Mouse (Mus musculus): ENCODE results near the gene Top2a. TPM values are rescaled to one million over a fixed set of nuclear protein-coding genes. Genes with fewer than 3 reads are reported as not detected.

Gene Top2a
- polyA plus RNA-seq, 1 experiment from 2014 or later = 305 TPM

DNA sequence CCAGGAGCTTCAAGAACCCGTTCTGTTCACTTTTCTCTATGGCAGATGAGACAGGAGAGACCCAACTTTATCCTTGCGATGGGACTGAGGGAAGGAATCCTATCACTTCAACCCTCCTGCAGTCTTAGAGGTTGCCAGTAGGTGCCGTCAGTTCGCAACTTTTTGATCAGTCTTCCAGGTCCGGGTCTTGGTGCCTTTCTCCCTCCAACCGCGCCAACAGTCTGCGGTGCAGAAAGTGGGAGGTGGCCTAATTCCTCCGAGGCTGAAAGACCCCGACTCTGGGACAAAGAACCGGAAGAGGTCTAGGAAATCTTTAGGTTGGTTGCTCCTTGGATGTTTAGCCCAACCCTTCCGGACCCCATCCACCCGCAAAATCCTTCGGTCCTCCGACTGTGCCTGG, 15.8 kb upstream of the Top2a start:
- Histone ChIP-seq H3K27ac (replicated peaks) (peak overlapping the region; percentile 86), H3K4me1 (peaks cover 25% of the 10 kb centered on the region), H3K27me3 (0 out of 2 replicates have a peak, but pooled peaks cover 7% of the 10 kb centered on the region), H3K9ac (replicated peaks) (peak overlapping the region; percentile 80), H3K4me2 (replicated peaks) (peak overlapping the region; percentile 94), H3K9me3 (no peaks in the 10 kb centered on the region), H3K4me3 (peak overlapping the region; percentile 51), H3K36me3 (no peaks in the 10 kb centered on the region)
- under 1% methylated on average over 15 of the region's 15 CpGs for WGBS
- peak; percentile 81 for ATAC-seq (ENCODE audit: low FRiP score, low read depth)

DNA sequence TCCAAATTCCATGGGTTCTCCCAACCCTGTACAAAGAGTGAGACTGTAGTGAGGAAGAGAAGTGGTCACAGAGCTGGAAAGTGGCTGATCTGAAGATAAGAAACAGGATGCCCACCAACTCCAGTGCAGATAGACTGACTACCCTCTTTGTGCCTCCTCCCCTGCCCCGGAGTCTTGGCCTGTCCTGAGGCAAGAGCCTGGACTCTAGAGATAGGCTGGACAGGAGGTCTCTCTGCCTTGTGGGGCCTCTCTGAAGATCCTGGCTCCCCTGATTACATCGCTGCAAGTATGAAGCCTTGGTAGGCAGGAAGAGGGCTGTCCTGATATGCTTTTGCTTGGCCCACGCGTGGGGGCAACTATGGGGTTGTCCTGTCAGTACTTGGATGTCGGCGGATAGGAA, 12.3 kb upstream of the Top2a start:
- H3K36me3 ChIP-seq = no peaks in the 10 kb centered on the region
- H3K27ac ChIP-seq (replicated peaks) = no peak overlapping the region
- H3K9ac ChIP-seq (replicated peaks) = no peak overlapping the region
- no peak overlapping the region for H3K4me2 ChIP-seq (replicated peaks)
- H3K4me1 ChIP-seq = peaks cover 5% of the 10 kb centered on the region; the same call in 1 of the 2 replicates
- H3K27me3 ChIP-seq = peaks cover 5% of the 10 kb centered on the region; the same call in 1 of the 2 replicates
- ATAC-seq (ENCODE audit: low FRiP score, low read depth) = no peak
- WGBS = 74% methylated on average over 6 of the region's 6 CpGs
- no peaks in the 10 kb centered on the region for H3K9me3 ChIP-seq
- H3K4me3 ChIP-seq = no peak overlapping the region

DNA sequence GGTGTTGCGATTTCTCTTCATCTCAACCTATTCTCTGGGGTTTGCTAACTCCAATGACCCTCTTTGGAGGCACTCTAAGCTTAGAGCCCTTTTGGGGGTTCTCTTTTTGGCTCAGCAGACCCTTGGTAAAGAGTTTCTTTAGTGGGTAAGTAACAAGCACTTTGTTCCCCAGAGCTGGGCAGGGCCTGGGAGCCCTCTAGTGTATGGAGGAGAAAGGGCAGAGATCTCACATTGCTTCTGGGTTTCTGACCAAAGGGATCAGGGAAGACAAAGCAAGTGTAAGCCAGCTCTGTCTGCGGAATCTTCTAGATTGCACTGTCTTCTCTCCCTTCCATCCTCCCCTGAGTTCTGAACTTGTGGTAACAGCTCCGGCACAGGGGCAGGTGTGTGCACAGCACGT, 11.4 kb upstream of the Top2a start:
- Histone ChIP-seq H3K9ac (replicated peaks) (no peak overlapping the region), H3K27ac (replicated peaks) (no peak overlapping the region), H3K4me2 (replicated peaks) (no peak overlapping the region), H3K27me3 (peaks cover 5% of the 10 kb centered on the region; the same call in 1 of the 2 replicates), H3K36me3 (no peaks in the 10 kb centered on the region), H3K4me3 (no peak overlapping the region), H3K9me3 (no peaks in the 10 kb centered on the region), H3K4me1 (peaks cover under 1% of the 10 kb centered on the region; the same call in 1 of the 2 replicates)
- WGBS = 76% methylated on average over 4 of the region's 4 CpGs
- ATAC-seq (ENCODE audit: low FRiP score, low read depth) = no peak

DNA sequence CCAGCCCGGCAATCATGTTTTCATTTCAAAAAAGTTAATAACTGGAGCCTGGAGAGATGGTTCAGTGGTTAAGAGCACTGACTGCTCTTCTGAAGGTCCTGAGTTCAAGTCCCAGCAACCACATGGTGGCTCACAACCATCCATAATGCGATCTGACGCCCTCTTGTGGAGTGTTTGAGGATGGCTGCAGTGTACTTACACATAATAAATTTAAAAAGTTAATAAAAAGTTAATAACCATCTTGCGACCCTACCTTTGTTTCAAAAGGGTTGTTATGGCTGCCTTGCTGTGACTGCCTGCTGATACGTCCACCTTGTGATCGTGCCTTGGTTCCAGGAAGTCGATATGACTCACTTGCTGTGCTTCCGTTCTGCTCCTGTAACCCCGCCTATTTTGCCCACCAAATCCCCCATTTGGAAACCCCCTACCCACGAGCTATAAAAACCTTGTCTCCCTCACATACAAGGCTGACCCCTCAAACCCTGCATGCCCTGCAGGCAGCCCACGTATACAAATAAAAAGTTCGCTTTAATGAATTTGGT, 3.0 kb upstream of the Top2a start:
- 89% methylated on average over 12 of the region's 12 CpGs for WGBS
- Histone ChIP-seq H3K27me3 (0 out of 2 replicates have a peak, but pooled peaks cover 4% of the 10 kb centered on the region), H3K36me3 (peaks cover 5% of the 10 kb centered on the region), H3K27ac (replicated peaks) (no peak overlapping the region), H3K4me3 (no peak overlapping the region), H3K9me3 (no peaks in the 10 kb centered on the region), H3K4me2 (replicated peaks) (no peak overlapping the region), H3K9ac (replicated peaks) (no peak overlapping the region), H3K4me1 (peaks cover 18% of the 10 kb centered on the region)
- ATAC-seq (ENCODE audit: low FRiP score, low read depth) = no peak

DNA sequence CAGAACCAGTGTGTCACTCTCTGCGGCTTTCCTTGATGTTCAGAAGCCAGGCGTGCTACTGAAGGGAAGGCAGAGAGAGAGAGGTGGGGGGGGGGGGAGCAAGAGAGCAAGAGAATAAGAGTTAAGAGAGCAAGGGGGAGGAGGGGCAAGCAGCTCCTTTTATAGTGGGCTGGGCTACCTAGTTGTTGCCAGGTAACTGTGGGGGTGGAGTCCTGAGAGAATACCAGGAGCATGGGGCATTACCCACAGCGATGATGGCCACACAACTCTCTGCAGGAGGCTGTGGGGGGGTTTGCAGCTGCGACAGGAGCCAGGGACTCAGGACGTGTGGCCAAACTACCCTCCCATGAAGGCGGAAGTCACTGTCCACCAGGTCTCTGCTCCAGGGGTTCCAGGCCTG, 1.9 kb upstream of the Top2a start:
- H3K36me3 ChIP-seq = peaks cover 16% of the 10 kb centered on the region
- H3K4me3 ChIP-seq = no peak overlapping the region
- WGBS = 89% methylated on average over 6 of the region's 6 CpGs
- no peak overlapping the region for H3K4me2 ChIP-seq (replicated peaks)
- no peak overlapping the region for H3K27ac ChIP-seq (replicated peaks)
- no peak for ATAC-seq (ENCODE audit: low FRiP score, low read depth)
- no peaks in the 10 kb centered on the region for H3K9me3 ChIP-seq
- no peak overlapping the region for H3K9ac ChIP-seq (replicated peaks)
- 0 out of 2 replicates have a peak, but pooled peaks cover 4% of the 10 kb centered on the region for H3K27me3 ChIP-seq
- peaks cover 27% of the 10 kb centered on the region for H3K4me1 ChIP-seq

DNA sequence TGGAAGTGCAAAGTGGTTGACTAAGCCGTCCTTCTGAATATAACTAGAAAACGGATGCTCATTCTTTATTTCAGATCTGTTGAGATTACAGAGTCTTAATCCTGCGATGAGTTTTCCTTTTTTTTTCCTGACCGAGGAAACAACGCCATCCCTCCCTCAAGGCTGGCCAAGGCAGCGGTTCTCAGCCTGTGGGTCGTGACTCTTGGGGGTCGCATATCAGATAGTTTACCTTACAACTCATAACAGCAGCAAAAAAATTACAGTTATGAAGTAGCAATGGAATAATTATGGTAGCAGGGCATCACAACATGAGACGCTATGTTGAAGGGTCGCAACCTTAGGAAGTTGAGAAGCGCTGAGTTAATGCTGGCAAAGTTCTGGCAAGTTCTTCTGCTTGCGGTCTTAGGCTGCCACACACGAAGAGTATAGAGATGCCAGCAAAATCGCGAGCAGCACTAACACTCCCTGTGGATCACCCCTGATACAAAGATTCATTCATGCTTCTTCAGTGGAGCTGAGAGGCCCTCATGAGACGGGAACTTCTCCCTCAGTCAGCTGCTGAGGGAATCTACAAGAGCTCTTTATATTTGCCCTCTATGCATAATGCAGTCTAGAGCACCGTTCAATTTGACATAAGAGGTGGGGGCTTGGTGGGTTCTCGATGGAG, 612 bp upstream of the Top2a start:
- H3K36me3 ChIP-seq = peaks cover 26% of the 10 kb centered on the region
- H3K9me3 ChIP-seq = no peaks in the 10 kb centered on the region
- no peak overlapping the region for H3K27ac ChIP-seq (replicated peaks)
- 55% methylated on average over 18 of the region's 18 CpGs for WGBS
- peak overlapping the region; percentile 46 for H3K4me2 ChIP-seq (replicated peaks)
- peak; percentile 3; the same call in 1 of the 2 replicates for ATAC-seq (ENCODE audit: low FRiP score, low read depth)
- no peaks in the 10 kb centered on the region for H3K27me3 ChIP-seq
- H3K4me1 ChIP-seq = peaks cover 27% of the 10 kb centered on the region
- peak overlapping the region; percentile 76 for H3K4me3 ChIP-seq
- no peak overlapping the region for H3K9ac ChIP-seq (replicated peaks)

DNA sequence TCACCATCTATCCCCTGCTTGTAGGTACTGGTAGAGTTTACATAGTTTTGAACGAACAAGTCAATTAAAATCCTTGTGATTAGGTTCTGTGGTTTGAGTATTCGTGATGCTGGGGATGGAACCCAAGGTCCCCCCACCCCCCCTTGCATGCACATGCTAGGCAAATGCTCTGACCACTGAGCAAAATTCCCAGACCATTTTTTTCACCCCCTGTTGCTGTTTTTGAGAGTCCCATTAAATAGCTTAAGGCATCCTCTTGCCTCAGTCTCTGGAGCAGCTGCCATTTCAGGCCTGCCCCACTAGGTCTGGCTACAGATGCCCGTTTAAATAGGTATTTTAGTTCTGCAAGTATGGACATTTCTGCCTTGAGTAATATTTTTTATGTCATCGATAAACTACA, 895 bp downstream of the Top2a start:
- Histone ChIP-seq H3K27ac (replicated peaks) (no peak overlapping the region), H3K4me3 (peak overlapping the region; percentile 76), H3K36me3 (peaks cover 28% of the 10 kb centered on the region), H3K4me2 (replicated peaks) (peak overlapping the region; percentile 65), H3K4me1 (peaks cover 27% of the 10 kb centered on the region), H3K9me3 (no peaks in the 10 kb centered on the region), H3K9ac (replicated peaks) (peak overlapping the region; percentile 80), H3K27me3 (no peaks in the 10 kb centered on the region)
- 10% methylated on average over 4 of the region's 4 CpGs for WGBS
- ATAC-seq (ENCODE audit: low FRiP score, low read depth) = no peak

DNA sequence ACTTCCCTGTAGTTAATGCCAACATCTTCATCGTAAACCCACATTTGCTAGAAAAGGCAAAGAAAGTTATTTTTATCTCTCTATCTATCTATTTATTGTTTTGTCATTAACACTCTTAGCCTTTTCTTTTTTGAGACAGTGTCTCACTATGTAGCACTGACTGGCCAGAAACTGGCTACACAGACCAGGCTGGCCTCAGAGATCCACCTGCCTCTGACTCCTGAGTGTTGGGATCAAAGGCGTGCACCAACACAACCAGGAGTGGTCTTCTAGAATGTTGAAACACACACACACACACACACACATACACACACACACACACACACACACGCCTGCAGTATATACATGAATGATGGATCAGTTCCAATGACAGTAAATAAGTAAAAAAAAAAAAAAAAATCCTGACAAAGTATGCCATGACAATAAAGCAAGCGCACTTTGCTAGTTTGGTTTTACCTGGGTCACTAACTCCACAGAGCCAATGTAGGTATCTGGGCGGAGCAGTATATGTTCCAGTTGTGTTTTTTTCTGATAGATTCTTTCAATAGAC, 1.5 kb downstream of the Top2a start:
- H3K9me3 ChIP-seq = no peaks in the 10 kb centered on the region
- H3K27ac ChIP-seq (replicated peaks) = no peak overlapping the region
- peak overlapping the region; percentile 76 for H3K4me3 ChIP-seq
- peaks cover 35% of the 10 kb centered on the region for H3K36me3 ChIP-seq
- WGBS = 85% methylated on average over 5 of the region's 5 CpGs
- ATAC-seq (ENCODE audit: low FRiP score, low read depth) = no peak
- peaks cover 27% of the 10 kb centered on the region for H3K4me1 ChIP-seq
- peak overlapping the region; percentile 80 for H3K9ac ChIP-seq (replicated peaks)
- peak overlapping the region; percentile 65 for H3K4me2 ChIP-seq (replicated peaks)
- H3K27me3 ChIP-seq = no peaks in the 10 kb centered on the region

DNA sequence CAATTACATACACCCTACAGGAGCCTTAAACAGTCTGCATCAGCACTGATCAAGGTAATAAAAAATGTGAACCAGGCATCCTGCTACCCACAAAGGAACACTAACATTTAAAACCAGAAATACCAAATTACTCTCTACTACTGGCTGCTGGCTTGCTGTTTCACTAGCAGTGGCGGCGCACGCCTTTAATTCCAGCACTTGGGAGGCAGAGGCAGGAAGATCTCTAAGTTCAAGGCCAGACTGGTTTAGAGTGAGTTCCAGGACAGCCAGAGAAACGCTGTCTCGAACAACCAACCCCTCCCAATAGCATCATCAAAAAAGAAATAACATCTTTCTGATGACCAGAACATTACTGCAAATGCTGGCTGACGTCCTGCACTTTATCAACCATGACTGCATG, 4.1 kb downstream of the Top2a start:
- no peak overlapping the region for H3K27ac ChIP-seq (replicated peaks)
- no peak overlapping the region for H3K4me2 ChIP-seq (replicated peaks)
- 95% methylated on average over 6 of the region's 6 CpGs for WGBS
- peaks cover 27% of the 10 kb centered on the region for H3K4me1 ChIP-seq
- H3K9me3 ChIP-seq = no peaks in the 10 kb centered on the region
- H3K4me3 ChIP-seq = no peak overlapping the region
- H3K27me3 ChIP-seq = no peaks in the 10 kb centered on the region
- no peak for ATAC-seq (ENCODE audit: low FRiP score, low read depth)
- peaks cover 56% of the 10 kb centered on the region for H3K36me3 ChIP-seq
- H3K9ac ChIP-seq (replicated peaks) = no peak overlapping the region

DNA sequence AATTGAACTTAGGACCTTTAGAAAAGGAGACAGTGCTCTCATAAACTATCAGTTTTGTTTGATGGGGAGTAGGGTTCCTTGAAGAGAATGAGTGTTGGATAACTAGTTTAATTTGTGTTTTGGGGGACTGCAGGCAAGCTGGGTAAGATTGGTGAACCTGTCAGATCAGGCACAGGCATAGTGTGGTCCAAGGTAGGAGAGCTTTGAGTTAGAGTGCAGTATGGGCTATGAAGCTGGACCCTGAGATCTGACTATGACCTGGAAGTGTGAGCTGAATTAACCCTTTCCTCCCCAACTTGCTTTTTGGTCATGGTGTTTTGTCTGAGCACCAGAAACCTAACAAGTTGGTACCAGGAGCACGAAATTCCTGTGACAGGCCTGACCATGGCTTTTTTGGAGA, 10.1 kb downstream of the Top2a start:
- H3K27me3 ChIP-seq = no peaks in the 10 kb centered on the region
- no peak overlapping the region for H3K9ac ChIP-seq (replicated peaks)
- H3K4me2 ChIP-seq (replicated peaks) = no peak overlapping the region
- no peak overlapping the region for H3K4me3 ChIP-seq
- H3K36me3 ChIP-seq = peaks cover 86% of the 10 kb centered on the region
- H3K4me1 ChIP-seq = no peaks in the 10 kb centered on the region
- 81% methylated on average over 1 of the region's 1 CpGs for WGBS
- H3K27ac ChIP-seq (replicated peaks) = no peak overlapping the region
- no peak for ATAC-seq (ENCODE audit: low FRiP score, low read depth)
- no peaks in the 10 kb centered on the region for H3K9me3 ChIP-seq

DNA sequence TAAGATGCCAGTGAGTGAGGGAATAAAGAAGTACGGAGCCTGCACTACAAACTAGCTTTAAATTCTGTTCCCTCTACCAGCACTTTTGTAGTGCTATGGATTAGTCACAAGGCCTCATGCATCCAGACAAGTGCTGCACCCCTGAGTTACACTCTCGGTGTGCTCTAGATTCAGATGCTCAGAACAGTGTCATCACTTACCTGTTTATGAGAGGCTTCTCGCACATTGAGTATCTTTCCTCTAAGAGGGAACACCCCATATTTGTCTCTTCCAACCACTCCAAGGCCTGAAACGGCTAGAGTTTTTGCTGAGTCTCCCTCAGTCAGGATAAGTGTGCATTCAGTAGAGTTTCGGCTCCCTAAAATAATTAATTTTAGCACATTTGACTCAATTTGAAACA, 13.3 kb downstream of the Top2a start:
- Histone ChIP-seq H3K27ac (replicated peaks) (no peak overlapping the region), H3K4me1 (no peaks in the 10 kb centered on the region), H3K4me2 (replicated peaks) (no peak overlapping the region), H3K4me3 (no peak overlapping the region), H3K27me3 (no peaks in the 10 kb centered on the region), H3K9me3 (no peaks in the 10 kb centered on the region), H3K9ac (replicated peaks) (no peak overlapping the region), H3K36me3 (peaks cover 89% of the 10 kb centered on the region)
- ATAC-seq (ENCODE audit: low FRiP score, low read depth) = no peak
- 95% methylated on average over 5 of the region's 5 CpGs for WGBS

DNA sequence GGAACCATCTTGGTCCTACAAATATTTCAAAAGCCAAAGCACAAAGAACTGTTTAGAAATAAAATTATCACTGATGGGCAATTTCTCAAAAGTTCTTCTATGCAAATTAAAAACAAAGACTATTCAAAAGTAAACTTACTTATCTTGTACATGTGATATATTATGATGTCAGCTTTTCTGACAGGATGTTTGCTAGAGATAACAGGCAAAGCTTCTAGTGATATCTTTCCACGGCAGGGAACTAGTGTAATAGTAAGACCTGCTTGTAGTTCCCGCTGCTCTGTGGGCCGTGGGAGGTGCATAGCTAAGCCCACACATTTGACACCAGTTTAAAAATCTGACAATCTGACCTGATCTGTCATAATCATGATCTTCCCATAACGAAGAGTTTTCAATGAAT, 13.9 kb downstream of the Top2a start:
- Histone ChIP-seq H3K4me1 (no peaks in the 10 kb centered on the region), H3K9ac (replicated peaks) (no peak overlapping the region), H3K4me3 (no peak overlapping the region), H3K9me3 (no peaks in the 10 kb centered on the region), H3K4me2 (replicated peaks) (no peak overlapping the region), H3K36me3 (peaks cover 89% of the 10 kb centered on the region), H3K27ac (replicated peaks) (no peak overlapping the region), H3K27me3 (no peaks in the 10 kb centered on the region)
- ATAC-seq (ENCODE audit: low FRiP score, low read depth) = no peak
- WGBS = 92% methylated on average over 4 of the region's 4 CpGs
